Mouse (Mus musculus) liver, postnatal 0 days (tissue): Measurements from ENCODE around the gene Txnip.

ENCODE experiments used
- CTCF ChIP-seq: sonication (generic); IDR thresholded peaks from 2 replicates; pipeline ENCODE4 v1.5.1; 2016; ENCODE audit warnings: antibody characterized with exemption, low read depth
- EP300 ChIP-seq: IDR thresholded peaks from 2 replicates; pipeline ENCODE4 v1.6.1; 2016; ENCODE audit warnings: antibody characterized with exemption, low read depth, mild to moderate bottlenecking

DNA sequence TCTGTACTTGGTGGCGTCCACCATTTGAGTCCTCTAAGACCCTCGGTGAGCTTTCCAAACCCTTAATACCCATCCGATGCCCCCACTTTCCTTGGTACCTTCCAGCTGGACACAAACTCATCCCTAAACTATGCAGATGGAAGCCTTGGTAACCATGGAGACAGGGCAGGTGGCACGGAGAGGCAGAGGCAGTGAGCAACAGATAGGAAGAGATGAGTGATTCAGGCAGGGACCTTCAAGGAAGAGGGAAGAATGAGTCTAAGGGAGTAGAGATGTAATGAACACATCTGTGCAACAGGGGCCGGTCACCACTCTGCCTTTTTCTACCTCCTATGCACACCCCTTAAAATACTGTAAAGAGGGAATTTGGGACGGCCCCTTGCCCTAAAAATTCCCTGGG lies 37.9 kb downstream of the Txnip start:
- no peak for TF ChIP-seq CTCF
- TF ChIP-seq EP300 = no peak
